16 mouse cellular contexts compared by ENCODE assay signal in the genomic region with DNA sequence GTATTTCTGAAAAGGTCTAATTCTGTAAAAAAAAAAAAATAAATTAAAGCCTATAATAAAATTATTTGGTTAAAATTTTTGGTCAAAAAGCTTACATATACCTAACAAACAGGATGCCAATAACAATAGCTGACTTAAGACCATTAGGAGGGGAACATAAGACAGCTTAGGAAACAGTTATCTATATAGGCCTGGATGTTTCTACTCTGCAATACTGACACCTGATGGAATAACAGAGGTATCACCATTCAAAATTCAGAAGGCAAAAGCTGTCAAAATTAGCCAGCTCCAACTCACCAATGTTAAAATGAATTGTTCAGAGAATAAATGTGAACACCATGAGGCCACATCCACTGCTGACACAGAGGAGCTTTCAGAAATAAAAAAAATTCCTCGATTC. TPM values are rescaled to one million over a fixed set of nuclear protein-coding genes. Genes with fewer than 3 reads are reported as not detected.
DNase-seq lines count a peak whose midpoint lies in the region; ATAC-seq and TF ChIP-seq lines count a peak whose summit lies in the region.
"Had no signal": no experiment of that assay in that cellular context is flagged by ENCODE, and none has a peak within 500 bp of the region (broad histone marks: within the 10 kb centered on the region; RNA-seq: fewer than 3 reads in every experiment).

No protein-coding gene starts in this region.

- 79% methylated on average over 1 of the region's 1 CpGs for WGBS in intestine, postnatal 0 days
- 87% methylated on average over 1 of the region's 1 CpGs for WGBS in intestine, embryonic 16.5 days
- WGBS in midbrain, postnatal 0 days, result 90% methylated on average over 1 of the region's 1 CpGs
- 77% methylated on average over 1 of the region's 1 CpGs for WGBS in midbrain, embryonic 10.5 days
- WGBS in stomach, postnatal 0 days, result 69% methylated on average over 1 of the region's 1 CpGs

- DNase-seq in CD4-positive, CD25-positive, alpha-beta regulatory T cell, adult 2 months (ENCODE audit: low read depth, low spot score), result peak; percentile 18
- DNase-seq in midbrain, postnatal 0 days (ENCODE audit: low spot score), result peak; percentile 60
- DNase-seq in midbrain, embryonic 10.5 days (ENCODE audit: low spot score), result no peak
- DNase-seq in stomach, postnatal 0 days (ENCODE audit: low spot score), result no peak
- DNase-seq in ovary, postnatal 36 days (ENCODE audit: low spot score), result no peak
- DNase-seq: cerebellum, adult 2 months; layer of hippocampus, postnatal 36 days; thymus, postnatal 4 days had no signal

- H3K4me1 ChIP-seq in intestine, postnatal 0 days (replicated peaks; ENCODE audit: control insufficient read depth, insufficient read depth, low read length), result 0 out of 2 replicates have a peak, but pooled peaks cover 4% of the 10 kb centered on the region
- H3K4me1 ChIP-seq in intestine, embryonic 16.5 days (ENCODE audit: control insufficient read depth, insufficient read depth, low read length), result peaks cover 8% of the 10 kb centered on the region
- peaks cover 6% of the 10 kb centered on the region for H3K4me1 ChIP-seq in midbrain, postnatal 0 days (ENCODE audit: insufficient read depth, low read length)
- peaks cover 24% of the 10 kb centered on the region for H3K4me1 ChIP-seq in midbrain, embryonic 10.5 days
- peaks cover 3% of the 10 kb centered on the region; the same call in 1 of the 2 replicates for H3K4me1 ChIP-seq in stomach, postnatal 0 days (replicated peaks; ENCODE audit: control insufficient read depth, insufficient read depth)

- no peak for TF ChIP-seq EP300 in stomach, postnatal 0 days (optimal IDR thresholded peaks at IDR 0.05)

- H3K27me3 ChIP-seq in intestine, postnatal 0 days (replicated peaks; ENCODE audit: control insufficient read depth, insufficient read depth, low read length), result no peaks in the 10 kb centered on the region
- H3K27me3 ChIP-seq in intestine, embryonic 16.5 days (replicated peaks; ENCODE audit: control insufficient read depth, insufficient read depth, low read length), result no peaks in the 10 kb centered on the region
- no peaks in the 10 kb centered on the region for H3K27me3 ChIP-seq in midbrain, postnatal 0 days (ENCODE audit: insufficient read depth, low read length)
- no peaks in the 10 kb centered on the region for H3K27me3 ChIP-seq in midbrain, embryonic 10.5 days (ENCODE audit: low read depth, poor library complexity, severe bottlenecking)
- no peaks in the 10 kb centered on the region for H3K27me3 ChIP-seq in stomach, postnatal 0 days (ENCODE audit: control insufficient read depth, insufficient read depth, low read length)
- H3K27me3 ChIP-seq: heart, embryonic 15.5 days; limb, embryonic 12.5 days; stomach, embryonic 15.5 days had no signal

- H3K9ac ChIP-seq in intestine, postnatal 0 days (ENCODE audit: low read depth, low read length), result no peak overlapping the region
- no peak overlapping the region for H3K9ac ChIP-seq in intestine, embryonic 16.5 days (ENCODE audit: low read depth, low read length)
- no peak overlapping the region for H3K9ac ChIP-seq in midbrain, postnatal 0 days (replicated peaks; ENCODE audit: low read length, poor library complexity, severe bottlenecking)
- no peak overlapping the region for H3K9ac ChIP-seq in stomach, postnatal 0 days (ENCODE audit: low read length)
- H3K9ac ChIP-seq: heart, embryonic 15.5 days; limb, embryonic 12.5 days; stomach, embryonic 15.5 days had no signal

- TF ChIP-seq CTCF in intestine, postnatal 0 days (IDR thresholded peaks at IDR 0.05; ENCODE audit: low read depth), result peak; percentile 62
- peak; percentile 77 for TF ChIP-seq CTCF in midbrain, postnatal 0 days (IDR thresholded peaks at IDR 0.05)
- peak; percentile 67 for TF ChIP-seq CTCF in stomach, postnatal 0 days (IDR thresholded peaks at IDR 0.05; ENCODE audit: low read depth)

- no peak for ATAC-seq in CD4-positive, CD25-positive, alpha-beta regulatory T cell, adult 4 months
- ATAC-seq in intestine, postnatal 0 days, result no peak
- ATAC-seq in intestine, embryonic 16.5 days, result no peak
- no peak for ATAC-seq in midbrain, postnatal 0 days (ENCODE audit: low FRiP score)
- no peak for ATAC-seq in stomach, postnatal 0 days (ENCODE audit: low FRiP score, low TSS enrichment)

- H3K36me3 ChIP-seq in intestine, postnatal 0 days (ENCODE audit: control insufficient read depth, insufficient read depth), result peaks cover 41% of the 10 kb centered on the region
- H3K36me3 ChIP-seq in intestine, embryonic 16.5 days (ENCODE audit: control insufficient read depth, insufficient read depth, low read length), result peaks cover 12% of the 10 kb centered on the region; the same call in 1 of the 2 replicates
- peaks cover 19% of the 10 kb centered on the region for H3K36me3 ChIP-seq in midbrain, postnatal 0 days (ENCODE audit: insufficient read depth, low read length)
- peaks cover 49% of the 10 kb centered on the region for H3K36me3 ChIP-seq in midbrain, embryonic 10.5 days
- H3K36me3 ChIP-seq in stomach, postnatal 0 days (ENCODE audit: control insufficient read depth, insufficient read depth, low read length), result peaks cover 17% of the 10 kb centered on the region

- H3K27ac ChIP-seq in intestine, postnatal 0 days (ENCODE audit: low read depth, low read length), result no peak overlapping the region
- no peak overlapping the region for H3K27ac ChIP-seq in intestine, embryonic 16.5 days (ENCODE audit: low read length)
- H3K27ac ChIP-seq in midbrain, postnatal 0 days (ENCODE audit: low read depth, low read length), result no peak overlapping the region
- H3K27ac ChIP-seq in midbrain, embryonic 10.5 days (replicated peaks), result no peak overlapping the region
- no peak overlapping the region for H3K27ac ChIP-seq in stomach, postnatal 0 days (replicated peaks)
- H3K27ac ChIP-seq: heart, embryonic 15.5 days; limb, embryonic 12.5 days; stomach, embryonic 15.5 days had no signal

- no peak overlapping the region for H3K4me3 ChIP-seq in intestine, postnatal 0 days (ENCODE audit: low read depth, low read length)
- H3K4me3 ChIP-seq in intestine, embryonic 16.5 days (ENCODE audit: low read length), result no peak overlapping the region
- H3K4me3 ChIP-seq in midbrain, postnatal 0 days (ENCODE audit: low read depth, low read length), result no peak overlapping the region
- no peak overlapping the region for H3K4me3 ChIP-seq in midbrain, embryonic 10.5 days
- H3K4me3 ChIP-seq in stomach, postnatal 0 days (ENCODE audit: low read depth, low read length), result no peak overlapping the region
- H3K4me3 ChIP-seq: heart, embryonic 15.5 days; limb, embryonic 12.5 days; myocyte; stomach, embryonic 15.5 days had no signal

- no peaks in the 10 kb centered on the region for H3K9me3 ChIP-seq in intestine, postnatal 0 days (ENCODE audit: control insufficient read depth)
- no peaks in the 10 kb centered on the region for H3K9me3 ChIP-seq in intestine, embryonic 16.5 days (ENCODE audit: control insufficient read depth, low read length)
- H3K9me3 ChIP-seq in midbrain, postnatal 0 days (ENCODE audit: low read length), result no peaks in the 10 kb centered on the region
- H3K9me3 ChIP-seq in midbrain, embryonic 10.5 days (replicated peaks), result no peaks in the 10 kb centered on the region
- H3K9me3 ChIP-seq in stomach, postnatal 0 days (ENCODE audit: control insufficient read depth, low read length), result no peaks in the 10 kb centered on the region
- H3K9me3 ChIP-seq: G1E; heart, embryonic 15.5 days; limb, embryonic 12.5 days; stomach, embryonic 15.5 days had no signal

- no peak overlapping the region for H3K4me2 ChIP-seq in intestine, postnatal 0 days (replicated peaks; ENCODE audit: low read depth)
- no peak overlapping the region for H3K4me2 ChIP-seq in intestine, embryonic 16.5 days (ENCODE audit: low read depth, low read length)
- no peak overlapping the region for H3K4me2 ChIP-seq in midbrain, postnatal 0 days (ENCODE audit: low read depth, low read length, poor library complexity, severe bottlenecking)
- no peak overlapping the region for H3K4me2 ChIP-seq in stomach, postnatal 0 days (replicated peaks; ENCODE audit: low read depth)
- H3K4me2 ChIP-seq: heart, embryonic 15.5 days; limb, embryonic 12.5 days; stomach, embryonic 15.5 days had no signal

RNA-seq across cellular contexts. Expression of gene Pum3, which starts 3.2 kb away (rescaled TPM):
- 100 to 1,000 TPM in 1 of 2 experiments, 10 to 100 TPM in 1; 97.3 to 107 TPM for polyA plus RNA-seq in CD4-positive, CD25-positive, alpha-beta regulatory T cell, adult 4 months (2017; shearing (Covaris generic))
- polyA plus RNA-seq in intestine, postnatal 0 days (2015; fragmentation: Nextera tagmentation; extraction: Ambion mirVana), result 34.4 and 37.9 TPM in 2 replicates
- polyA plus RNA-seq in intestine, embryonic 16.5 days (2015; fragmentation: Nextera tagmentation; extraction: Ambion mirVana), result 57.6 and 63.1 TPM in 2 replicates
- 19.8 and 24.8 TPM in 2 replicates for total RNA-seq in midbrain, postnatal 0 days (2014; rRNA removed)
- 44.1 and 56.9 TPM in 2 replicates for polyA plus RNA-seq in midbrain, postnatal 0 days (2015; fragmentation: Nextera tagmentation; extraction: Ambion mirVana)
- 77.5 and 83.4 TPM in 2 replicates for polyA plus RNA-seq in midbrain, embryonic 10.5 days (2016; fragmentation: Nextera tagmentation; extraction: Ambion mirVana)
- polyA plus RNA-seq in stomach, postnatal 0 days (2015; fragmentation: Nextera tagmentation; extraction: Ambion mirVana), result 45.5 and 45.6 TPM in 2 replicates

Comparison
In these comparisons a context has a peak if more than half of its experiments do, and no peak if none do; other contexts are left out.
1. DNase-seq: peak in CD4-positive, CD25-positive, alpha-beta regulatory T cell, adult 2 months (single experiment) and midbrain, postnatal 0 days (single experiment); none in midbrain, embryonic 10.5 days (single experiment), stomach, postnatal 0 days (single experiment) and ovary, postnatal 36 days (single experiment).
2. Peak in every context shown above with its lines, with median percentiles within 50 percentile points of each other: CTCF ChIP-seq.